Comparison of ENCODE assay signal across 13 mouse cellular contexts in the genomic region with DNA sequence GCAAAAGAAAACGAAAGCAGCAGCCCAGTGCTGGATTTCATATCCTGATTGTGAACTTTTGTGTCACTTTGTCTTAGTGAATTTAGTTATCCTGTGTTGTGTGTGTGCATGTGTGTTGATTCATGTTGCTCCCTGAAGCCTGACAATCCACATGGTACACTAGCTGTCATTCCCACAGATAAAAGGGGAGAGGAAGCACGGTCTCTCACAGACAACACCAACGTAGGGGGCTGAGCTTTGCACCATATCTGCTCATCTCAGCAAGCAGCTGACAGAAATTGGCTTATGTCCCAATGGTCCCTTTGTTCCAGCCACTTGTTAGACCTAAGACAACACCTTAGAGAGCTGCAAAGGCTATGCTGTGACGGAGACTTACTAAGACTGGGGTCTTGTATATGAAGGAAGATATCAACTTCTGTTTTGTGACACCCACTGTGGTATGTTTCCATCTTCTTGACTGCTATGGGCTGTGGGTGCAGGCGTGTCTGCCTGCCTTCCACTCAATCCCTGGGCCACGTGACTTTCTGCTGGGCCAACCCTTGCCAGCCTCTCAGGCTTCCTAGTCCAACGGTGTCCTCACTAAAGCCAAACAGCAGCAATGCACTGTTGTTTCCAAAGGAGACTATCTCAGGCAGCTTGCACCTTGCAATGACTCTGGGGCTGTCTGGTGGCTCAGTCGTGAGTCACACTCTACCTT.
"Had no signal": no experiment of that assay in that cellular context is flagged by ENCODE, and none has a peak within 500 bp of the region (broad histone marks: within the 10 kb centered on the region; RNA-seq: fewer than 3 reads in every experiment).

No protein-coding gene starts in this region.

- H3K4me3 ChIP-seq: layer of hippocampus, adult 2 months; limb, embryonic 10.5 days; megakaryocyte, embryonic 14.5 days; midbrain, embryonic 13.5 days; neural tube, embryonic 15.5 days had no signal

- H3K4me2 ChIP-seq: midbrain, embryonic 13.5 days; neural tube, embryonic 15.5 days had no signal

- DNase-seq: kidney, postnatal 10 days; kidney, postnatal 4 days; lung, adult 2 months; lung, postnatal 4 days; thymus, adult 18-20 months; thymus, postnatal 14 days had no signal

- ATAC-seq: intestine, postnatal 0 days; lung, postnatal 0 days; midbrain, embryonic 13.5 days had no signal

- H3K4me1 ChIP-seq: limb, embryonic 10.5 days had no signal

- H3K27ac ChIP-seq: layer of hippocampus, adult 2 months; limb, embryonic 10.5 days; midbrain, embryonic 13.5 days; neural tube, embryonic 15.5 days had no signal

- H3K27me3 ChIP-seq: midbrain, embryonic 13.5 days; neural tube, embryonic 15.5 days had no signal

- H3K9me3 ChIP-seq: limb, embryonic 10.5 days; megakaryocyte, embryonic 14.5 days; midbrain, embryonic 13.5 days; neural tube, embryonic 15.5 days had no signal

- H3K9ac ChIP-seq: midbrain, embryonic 13.5 days; neural tube, embryonic 15.5 days had no signal
